Mouse (Mus musculus) kidney, adult 11 months (tissue): ENCODE data around the gene Vtcn1.
"Not testable (repeated sequence)": the region's sequence is repeated elsewhere in the genome, so short reads cannot be mapped to it uniquely, and the experiment has no call there.

ENCODE experiments used
- DNase-seq: peaks from one replicate; pipeline ENCODE4 v3.0.0; 2022

The Vtcn1 gene

DNA sequence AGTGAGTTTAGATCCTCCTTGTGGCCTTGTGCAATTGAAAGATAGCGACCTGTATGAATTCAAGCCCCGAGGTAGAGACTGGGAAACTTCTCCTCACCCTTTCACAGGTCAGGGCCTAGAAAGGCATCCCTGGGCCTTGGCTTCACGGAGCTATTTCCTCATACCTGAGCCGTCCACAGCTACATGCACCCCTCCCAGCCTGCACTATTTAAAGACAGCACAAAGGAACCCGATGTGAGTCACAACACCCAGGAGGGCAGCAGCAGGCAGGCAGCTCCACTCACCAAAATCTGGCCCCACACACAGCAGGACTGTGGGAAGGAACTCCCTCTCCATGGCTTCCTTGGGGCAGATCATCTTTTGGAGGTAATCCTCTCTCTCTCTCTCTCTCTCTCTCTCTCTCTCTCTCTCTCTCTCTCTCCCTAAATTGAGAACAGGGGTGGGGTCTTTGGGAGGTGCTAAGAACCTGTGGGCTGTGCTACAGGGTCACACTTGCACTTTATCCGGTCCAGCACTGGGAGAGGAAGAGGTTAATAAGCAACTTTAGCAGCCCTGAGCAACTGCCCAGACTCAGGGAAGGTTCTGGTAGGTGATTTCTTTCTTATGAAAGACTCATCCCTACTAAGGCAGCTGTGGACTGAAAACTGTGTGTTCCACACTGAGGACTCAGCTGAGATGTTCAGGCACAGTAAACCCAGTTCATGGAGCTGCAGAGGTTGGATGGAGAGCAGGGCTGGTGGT is at the start of gene Vtcn1:
Vtcn1 (plus strand) TSS at position 235 of the 741 bp plus-strand sequence.
- peak; percentile 17 for DNase-seq

DNA sequence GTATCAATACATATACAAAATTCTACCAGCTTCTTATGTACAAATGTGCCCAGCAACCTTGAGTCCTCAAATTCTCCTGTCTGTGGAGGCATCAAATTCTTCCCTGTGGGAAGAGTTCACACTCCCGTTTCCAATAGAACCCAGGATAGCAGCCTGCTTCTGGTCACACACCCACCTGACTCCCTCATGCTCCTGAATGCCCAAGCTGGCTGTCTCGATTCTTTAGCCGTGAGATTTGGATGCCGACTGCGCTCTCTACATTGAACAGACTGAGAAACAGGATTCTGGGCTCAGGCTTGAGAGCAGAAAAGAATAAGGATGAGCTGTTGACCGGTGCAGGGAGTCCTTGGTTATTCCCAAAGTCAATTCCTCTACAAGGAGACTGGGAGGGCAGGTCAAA is 48.3 kb upstream of the Vtcn1 start:
- DNase-seq: no peak

DNA sequence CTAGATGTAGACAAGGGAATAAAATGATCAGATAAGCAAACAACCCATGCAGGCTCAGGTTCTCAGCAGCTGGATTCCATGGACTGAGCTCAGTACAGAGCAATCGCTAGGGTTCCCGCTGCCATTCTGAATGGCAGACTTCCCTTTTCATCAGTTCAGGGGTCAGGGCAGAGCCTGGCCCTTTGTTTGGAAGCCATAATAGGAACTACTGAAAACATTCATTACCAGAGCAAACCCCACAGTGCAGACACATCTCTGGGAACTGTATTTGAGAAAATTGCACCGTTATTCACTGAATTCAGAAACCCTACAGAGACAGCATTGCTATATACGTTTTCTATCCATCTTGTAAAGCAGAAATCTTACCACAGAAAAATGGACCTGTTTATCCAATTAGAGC is 47.7 kb upstream of the Vtcn1 start:
- no peak for DNase-seq

- peak; percentile 10 for DNase-seq
Measured at GRCm38 (mm10) chr3:100786076-100786475, 39.2 kb upstream of the Vtcn1 start.

DNA sequence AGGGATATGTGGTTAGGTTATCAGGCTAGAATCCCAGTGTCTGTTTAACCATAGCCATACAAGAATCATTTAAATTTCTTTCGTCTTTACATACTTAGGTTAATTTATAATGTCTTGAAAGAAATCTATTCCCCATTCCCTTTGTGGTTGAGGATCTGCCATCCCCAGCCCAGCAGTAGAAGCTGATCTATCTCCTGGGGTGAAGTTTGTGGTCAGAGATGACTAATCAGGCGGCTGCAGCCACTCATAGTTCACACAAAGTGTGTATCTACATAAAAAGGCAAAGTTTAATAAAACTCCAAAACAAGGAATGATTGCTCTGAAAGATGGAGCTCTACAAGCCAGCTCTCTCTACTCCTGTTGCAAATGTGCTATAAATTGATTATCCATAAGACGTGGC is 33.6 kb upstream of the Vtcn1 start:
- no peak for DNase-seq

DNA sequence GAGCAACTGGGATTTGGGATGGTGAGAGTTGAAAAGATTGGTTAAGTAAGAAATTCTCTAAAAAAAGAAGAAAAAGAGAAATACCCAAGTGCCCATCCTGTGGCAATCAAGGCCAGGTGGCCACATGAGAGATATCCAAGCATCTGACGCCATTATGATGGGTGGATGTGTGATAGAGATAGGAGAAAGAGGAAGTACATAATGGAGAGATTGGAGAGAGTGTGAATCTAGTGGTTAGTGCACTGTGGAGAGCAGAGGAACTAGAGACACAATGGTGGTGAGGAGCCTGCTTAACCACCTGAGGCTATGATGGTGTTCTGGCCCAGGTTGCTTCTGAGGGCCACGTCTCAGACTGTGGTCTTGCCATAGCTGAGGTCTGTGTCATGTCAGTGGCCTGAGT is 31.9 kb upstream of the Vtcn1 start:
- DNase-seq: no peak

DNA sequence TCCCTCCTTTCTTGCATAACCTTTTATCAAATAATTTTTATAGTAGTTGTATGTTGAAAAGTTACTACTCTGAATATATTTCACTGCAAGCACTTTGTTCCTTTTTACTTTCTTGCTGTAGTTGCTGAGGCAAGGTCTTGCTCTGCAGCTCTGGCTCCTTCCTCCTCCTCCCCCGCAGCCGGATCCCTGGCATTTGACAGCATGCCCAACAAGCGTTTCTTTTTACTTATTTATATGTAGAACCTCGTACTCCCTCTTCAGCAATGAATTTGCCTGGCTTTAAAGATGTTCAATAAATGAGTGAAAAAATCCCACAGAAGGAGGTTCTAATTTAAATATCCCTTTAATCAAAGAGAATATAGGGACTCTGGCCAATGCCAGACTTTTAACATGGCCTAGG is 28.7 kb upstream of the Vtcn1 start:
- DNase-seq: no peak

DNA sequence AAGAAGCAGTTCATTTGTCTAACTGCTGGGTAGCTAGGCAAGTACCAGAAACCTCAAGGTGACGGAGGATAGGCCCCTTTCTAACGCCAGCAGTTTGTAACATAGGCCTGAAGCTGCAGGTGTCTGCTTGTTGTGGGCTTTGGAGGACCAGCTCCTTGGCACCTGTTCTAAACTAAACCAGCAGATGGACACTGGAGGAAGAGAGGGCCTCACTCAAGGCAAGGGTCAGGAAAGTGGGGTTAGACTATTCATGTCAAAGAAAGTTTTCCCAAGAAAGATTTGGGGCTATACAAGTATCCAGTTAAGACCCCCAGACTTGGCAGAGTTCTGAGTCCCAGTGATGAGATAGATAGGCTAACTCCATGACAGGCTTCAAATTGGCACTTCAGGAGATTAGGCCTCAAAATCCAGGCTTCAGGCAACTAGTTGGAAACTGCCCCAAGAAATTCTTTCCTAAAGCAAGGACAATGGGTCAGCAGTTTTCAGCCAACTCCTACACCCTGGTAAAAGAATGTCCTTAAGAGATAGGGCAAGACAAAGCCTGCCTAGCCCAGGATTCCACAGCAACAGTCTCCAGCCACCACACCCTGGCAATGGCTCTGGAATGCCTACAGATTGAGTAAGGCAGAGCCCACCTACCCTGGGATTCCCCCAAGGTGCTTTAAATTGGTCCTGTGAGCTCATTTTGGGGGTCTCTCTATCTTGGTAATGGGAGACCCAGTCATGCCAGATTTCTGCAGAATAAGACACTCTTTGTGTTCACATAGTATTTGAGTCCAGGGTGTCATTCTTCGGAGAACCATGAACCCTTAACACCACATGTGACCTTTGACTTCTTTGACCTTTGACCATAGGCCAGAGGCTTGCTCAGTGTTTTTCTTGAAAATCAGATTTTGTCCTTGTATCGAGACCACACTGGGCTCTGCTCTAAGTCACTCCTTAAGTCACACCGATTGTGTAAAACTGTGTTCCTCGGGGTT is 27.8 kb upstream of the Vtcn1 start:
- no peak for DNase-seq

- DNase-seq: no peak
Measured at GRCm38 (mm10) chr3:100798872-100799422, 26.3 kb upstream of the Vtcn1 start.

GRCm38 (mm10) chr3:100804975-100805374 is 20.3 kb upstream of the Vtcn1 start:
- DNase-seq: no peak

DNA sequence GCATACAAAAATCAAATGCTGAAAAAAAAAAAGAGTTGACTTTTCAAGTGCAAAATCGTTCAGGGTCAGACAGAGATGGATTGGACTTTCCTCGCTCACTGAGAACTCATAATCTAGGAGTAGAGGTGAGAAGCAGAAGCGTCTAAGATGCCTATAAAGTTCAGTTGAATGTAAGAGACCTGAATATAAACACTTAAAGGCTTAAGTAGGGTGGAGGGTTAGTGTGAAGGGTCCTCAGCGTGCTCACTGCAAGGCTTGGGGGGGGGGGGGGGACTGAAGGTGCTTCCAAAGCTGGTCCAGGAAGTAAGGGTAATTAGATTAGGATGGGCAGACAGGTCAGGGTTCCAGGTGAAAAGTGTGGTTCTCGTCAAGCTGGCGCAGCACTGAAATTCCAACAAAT is 19.3 kb upstream of the Vtcn1 start:
- DNase-seq: no peak

- no peak for DNase-seq
Measured at GRCm38 (mm10) chr3:100810461-100810860, 14.8 kb upstream of the Vtcn1 start.

DNA sequence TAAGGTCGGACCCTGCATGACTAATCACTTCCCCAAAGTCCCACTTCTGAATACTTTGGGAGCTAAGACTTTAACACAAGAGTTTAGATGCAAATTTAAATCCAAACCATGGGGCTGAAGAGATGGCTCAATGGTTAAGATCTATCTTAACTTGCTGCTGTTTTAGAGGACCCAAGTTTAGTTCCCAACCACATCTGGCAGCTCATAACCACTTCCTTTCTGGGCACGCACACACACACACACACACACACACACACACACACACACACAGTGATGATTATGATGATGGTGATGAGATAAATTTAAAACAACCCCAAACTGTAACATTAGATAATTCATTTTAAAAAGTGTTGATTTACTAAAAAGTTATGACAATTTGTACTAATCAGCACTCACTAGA is 13.4 kb upstream of the Vtcn1 start:
- DNase-seq: no peak

DNA sequence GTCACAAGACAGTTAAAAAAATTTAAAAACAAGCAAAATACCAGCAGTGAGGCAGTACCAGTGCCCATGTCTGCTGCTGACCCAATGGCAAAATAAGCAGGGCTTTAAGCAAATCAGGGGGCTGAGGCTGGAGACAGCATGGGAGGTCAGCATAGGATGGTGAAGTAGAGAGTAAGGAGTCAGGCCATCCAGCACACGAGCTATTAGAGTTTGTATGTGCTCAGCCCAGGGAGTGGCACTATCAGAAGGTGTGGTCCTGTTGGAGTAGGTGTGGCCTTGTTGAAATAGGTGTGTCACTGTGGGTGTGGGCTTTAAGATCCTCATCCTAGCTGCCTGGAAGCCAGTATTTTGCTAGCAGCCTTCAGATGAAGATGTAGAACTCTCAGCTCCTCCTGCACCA is 9.8 kb upstream of the Vtcn1 start:
- not testable (repeated sequence) for DNase-seq

DNA sequence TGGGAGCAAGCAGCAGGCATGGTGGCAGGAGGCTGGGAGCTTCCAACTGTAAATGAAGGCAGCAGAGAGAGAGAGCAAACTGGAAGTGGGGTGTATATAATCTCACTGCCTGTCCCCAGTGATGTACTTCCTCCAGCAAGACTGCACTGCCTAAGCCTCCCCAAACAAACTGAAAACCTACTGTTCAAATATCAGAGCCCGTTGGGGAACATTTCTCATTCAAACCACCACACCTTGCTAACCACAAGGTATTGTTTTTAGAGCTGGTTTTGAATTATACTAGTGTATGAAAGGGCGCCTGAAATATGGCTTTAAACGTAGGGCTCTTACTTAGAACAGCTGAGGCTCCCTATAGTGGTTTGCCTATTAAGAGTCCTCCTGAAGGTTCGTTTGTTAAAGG is 6.5 kb upstream of the Vtcn1 start:
- DNase-seq: no peak

- DNase-seq: no peak
Measured at GRCm38 (mm10) chr3:100819571-100819970, 5.7 kb upstream of the Vtcn1 start.

DNA sequence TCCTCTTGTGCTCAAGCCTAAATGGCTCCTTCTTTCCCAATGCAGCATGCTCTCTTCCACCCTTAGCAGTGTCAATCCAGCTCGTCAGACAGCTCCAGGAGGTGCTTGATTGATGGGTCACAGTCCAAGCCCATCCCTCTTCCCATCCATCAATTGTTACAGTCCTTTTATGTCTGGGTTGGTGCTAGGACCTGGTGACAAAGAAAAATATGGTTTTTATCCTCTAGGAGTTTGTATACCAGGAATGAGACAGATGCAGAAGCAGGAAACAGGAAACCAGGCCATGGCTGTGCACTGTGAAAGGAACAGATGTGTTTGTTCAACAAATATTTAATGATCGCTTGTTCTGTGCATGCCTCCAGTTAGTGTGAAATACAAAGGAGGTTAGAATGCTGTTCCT is 4.4 kb upstream of the Vtcn1 start:
- no peak for DNase-seq

- no peak for DNase-seq
Measured at GRCm38 (mm10) chr3:100821276-100821675, 4.0 kb upstream of the Vtcn1 start.

- DNase-seq: peak; percentile 67
Measured at GRCm38 (mm10) chr3:100843784-100844183, 18.5 kb downstream of the Vtcn1 start.

DNA sequence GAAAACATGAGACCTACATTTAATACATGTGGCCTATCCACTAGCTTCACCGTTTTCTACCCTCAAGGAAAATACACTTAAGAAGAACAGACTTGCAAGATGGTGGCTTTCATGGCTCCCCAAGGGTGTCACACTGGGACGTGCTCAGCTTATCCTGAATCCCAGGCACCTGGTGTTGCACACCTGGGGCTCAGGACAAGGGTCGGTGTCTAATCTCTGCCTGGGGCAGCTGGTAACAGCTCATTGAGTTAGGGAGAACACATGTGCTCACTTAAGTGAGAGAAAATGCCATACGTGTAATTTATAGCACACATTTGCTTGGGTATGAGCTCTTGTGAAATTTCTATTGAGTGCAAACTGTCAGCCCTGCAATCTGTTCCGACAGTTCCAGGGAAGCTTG is 19.1 kb downstream of the Vtcn1 start:
- no peak for DNase-seq

GRCm38 (mm10) chr3:100848348-100848747 is 23.1 kb downstream of the Vtcn1 start:
- no peak for DNase-seq

- no peak for DNase-seq
Measured at GRCm38 (mm10) chr3:100850468-100850867, 25.2 kb downstream of the Vtcn1 start.

- no peak for DNase-seq
Measured at GRCm38 (mm10) chr3:100856050-100856815, 31.0 kb downstream of the Vtcn1 start.
